Mouse (Mus musculus) intestine, postnatal 0 days (tissue): ENCODE data around the gene Fbxo36. TPM values are rescaled to one million over a fixed set of nuclear protein-coding genes. Genes with fewer than 3 reads are reported as not detected.

Experiments
- ATAC-seq: fragments of 200-750 bp; cut with Nextera tagmentation; 2 replicates; pipeline ENCODE4 v1.8.0; 2017; ENCODE audit warnings: mild to moderate bottlenecking, moderate TSS enrichment, moderate library complexity
- H3K27ac ChIP-seq: fragments of 300-500 bp; sonication (generic); 2 replicates; pipeline ENCODE4 v1.5.1; 2014; ENCODE audit warnings: mild to moderate bottlenecking, low read depth, low read length, moderate library complexity
- H3K27me3 ChIP-seq: fragments of 300-500 bp; sonication (generic); replicated peaks from 2 replicates; pipeline ENCODE4 v1.6.1; 2014; ENCODE audit warnings: low read length, mixed read lengths; ENCODE audit not compliant: control insufficient read depth, insufficient read depth
- H3K36me3 ChIP-seq: fragments of 300-500 bp; sonication (generic); 2 replicates; pipeline ENCODE4 v1.6.1; 2014; ENCODE audit warnings: mild to moderate bottlenecking, moderate library complexity; ENCODE audit not compliant: control insufficient read depth, insufficient read depth
- H3K4me1 ChIP-seq: fragments of 300-500 bp; sonication (generic); replicated peaks from 2 replicates; pipeline ENCODE4 v1.6.1; 2014; ENCODE audit warnings: antibody characterized with exemption, low read length, mixed read lengths; ENCODE audit not compliant: control insufficient read depth, insufficient read depth
- H3K4me2 ChIP-seq: fragments of 300-500 bp; sonication (generic); replicated peaks from 2 replicates; pipeline ENCODE4 v1.6.1; 2014; ENCODE audit warnings: low read depth, mild to moderate bottlenecking, moderate library complexity
- H3K4me3 ChIP-seq: fragments of 300-500 bp; sonication (generic); 2 replicates; pipeline ENCODE4 v1.5.1; 2014; ENCODE audit warnings: low read depth, low read length
- H3K9ac ChIP-seq: fragments of 300-500 bp; sonication (generic); 2 replicates; pipeline ENCODE4 v1.6.1; 2014; ENCODE audit warnings: mild to moderate bottlenecking, low read depth, low read length
- H3K9me3 ChIP-seq: fragments of 300-500 bp; sonication (generic); 2 replicates; pipeline ENCODE4 v1.6.1; 2016; ENCODE audit warnings: mixed run types; ENCODE audit not compliant: control insufficient read depth
- CTCF ChIP-seq: sonication (generic); IDR thresholded peaks from 2 replicates; pipeline ENCODE4 v1.5.1; 2016; ENCODE audit warnings: low read depth, mild to moderate bottlenecking, control low read depth, antibody characterized with exemption, moderate library complexity
- WGBS: fragments of 180-500 bp; shearing (Covaris S2); extraction: QIAGEN DNeasy Blood & Tissue Kit; methylation state at CpG from one replicate; pipeline ENCODE4 v1.1.7; 2014; 5-methylcytosine and 5-hydroxymethylcytosine counted together
- polyA plus RNA-seq: library from polyadenylated mRNA; unstranded; fragments of >200 nt; fragmentation: Nextera tagmentation; extraction: Ambion mirVana; gene quantifications from 2 replicates; pipeline ENCODE4 v1.2.1, GENCODE M21; 2015

Gene Fbxo36
- polyA plus RNA-seq, 1 experiment from 2014 or later: 14.4 TPM

DNA sequence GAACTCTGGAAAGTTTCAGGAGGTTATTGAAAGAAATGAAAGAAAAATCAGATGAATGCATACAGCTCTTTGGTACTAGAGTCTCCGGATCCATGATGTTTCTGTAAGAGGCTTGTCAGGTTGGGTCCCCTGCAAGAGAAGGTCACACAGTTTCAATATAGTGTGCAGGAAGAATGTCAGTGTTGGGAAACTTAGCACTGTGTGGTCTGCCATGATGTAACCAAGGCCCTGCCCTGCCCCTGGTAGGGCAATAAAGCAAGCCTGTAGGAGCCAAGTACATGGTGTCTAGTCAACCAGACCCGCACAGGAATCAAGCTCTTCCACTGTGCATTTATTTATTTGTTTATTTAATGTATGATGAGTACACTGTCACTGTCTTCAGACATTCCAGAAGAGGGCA is 100.7 kb downstream of the Fbxo36 start:
- Histone ChIP-seq H3K36me3 (no peaks in the 10 kb centered on the region), H3K4me3 (no peak overlapping the region), H3K27me3 (no peaks in the 10 kb centered on the region), H3K4me2 (no peak overlapping the region), H3K27ac (no peak overlapping the region), H3K9ac (no peak overlapping the region), H3K9me3 (no peaks in the 10 kb centered on the region), H3K4me1 (no peaks in the 10 kb centered on the region)
- 87% methylated on average over 2 of the region's 2 CpGs for WGBS
- ATAC-seq: no peak
- TF ChIP-seq CTCF: no peak

DNA sequence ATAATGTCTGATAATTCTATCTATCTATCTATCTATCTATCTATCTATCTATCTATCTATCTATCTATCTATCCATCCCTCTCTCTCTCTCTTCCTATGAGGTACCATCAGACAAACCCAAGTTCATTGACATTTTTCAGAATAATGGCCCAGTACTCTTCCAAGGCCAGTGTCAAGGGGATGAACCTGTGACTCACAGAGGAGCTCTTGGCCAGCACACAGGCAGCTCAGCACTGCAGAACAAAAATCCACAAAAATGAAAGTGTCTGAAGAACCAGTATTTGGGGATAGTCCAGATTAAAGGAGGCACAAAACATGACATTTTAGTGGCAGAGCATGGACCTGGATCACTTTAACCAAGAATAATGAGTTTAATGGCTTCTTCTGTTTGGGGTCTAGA is 103.0 kb downstream of the Fbxo36 start:
- no peak for TF ChIP-seq CTCF
- no peak for ATAC-seq
- H3K27me3 ChIP-seq: no peaks in the 10 kb centered on the region

DNA sequence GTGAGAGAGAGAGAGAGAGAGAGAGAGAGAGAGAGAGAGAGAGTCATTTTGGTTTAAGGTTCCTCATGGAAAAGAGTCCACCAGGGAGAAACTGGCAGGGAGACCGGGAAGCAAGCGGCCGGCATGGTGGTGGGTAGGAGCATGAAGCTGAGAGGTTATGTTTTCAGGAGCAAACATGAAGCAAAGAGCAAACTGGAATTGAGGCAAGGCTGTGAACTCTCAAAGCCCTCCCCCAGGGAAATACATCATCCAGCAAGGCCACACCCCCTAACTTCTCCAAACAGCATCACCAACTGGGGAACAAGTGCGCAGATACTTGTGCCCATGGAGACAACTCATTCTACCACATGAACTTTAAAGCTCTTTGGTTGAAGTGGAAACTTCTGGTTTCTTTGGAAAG is 103.9 kb downstream of the Fbxo36 start:
- 94% methylated on average over 4 of the region's 4 CpGs for WGBS

More for the DNA sequence above, 103.0 kb downstream of the Fbxo36 start:
- H3K36me3 ChIP-seq: no peaks in the 10 kb centered on the region
- no peak overlapping the region for H3K27ac ChIP-seq
- no peak overlapping the region for H3K4me2 ChIP-seq
- no peaks in the 10 kb centered on the region for H3K9me3 ChIP-seq
- H3K9ac ChIP-seq: no peak overlapping the region
- H3K4me3 ChIP-seq: no peak overlapping the region
- H3K4me1 ChIP-seq: no peaks in the 10 kb centered on the region

DNA sequence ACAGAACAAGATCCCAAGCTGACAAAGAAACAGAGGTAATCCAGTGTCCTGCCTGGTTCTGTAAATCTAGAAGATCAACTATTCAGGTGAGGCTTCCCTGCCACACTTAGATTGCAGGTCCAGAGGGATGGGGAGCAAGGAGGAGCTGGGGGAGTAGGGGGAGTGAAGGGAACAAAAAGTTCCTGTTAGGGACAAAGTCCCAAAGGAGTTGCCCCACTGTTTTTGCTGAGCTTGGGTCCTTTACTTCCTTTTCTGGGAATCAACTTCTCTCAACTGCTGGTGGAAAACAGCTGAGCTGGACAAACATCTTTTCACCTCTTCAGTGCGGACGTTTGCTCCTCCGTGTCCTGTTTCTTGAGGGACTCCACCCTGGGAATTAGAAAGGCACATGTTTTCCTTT is 106.3 kb downstream of the Fbxo36 start:
- WGBS: 74% methylated on average over 3 of the region's 3 CpGs
- no peak for ATAC-seq
- TF ChIP-seq CTCF: no peak
- Histone ChIP-seq H3K27me3 (no peaks in the 10 kb centered on the region), H3K4me3 (no peak overlapping the region), H3K36me3 (no peaks in the 10 kb centered on the region), H3K4me2 (no peak overlapping the region), H3K4me1 (no peaks in the 10 kb centered on the region), H3K9me3 (no peaks in the 10 kb centered on the region), H3K27ac (no peak overlapping the region), H3K9ac (no peak overlapping the region)

More for the DNA sequence above, 103.9 kb downstream of the Fbxo36 start:
- Histone ChIP-seq H3K27ac (no peak overlapping the region), H3K36me3 (no peaks in the 10 kb centered on the region), H3K4me3 (no peak overlapping the region), H3K9me3 (no peaks in the 10 kb centered on the region), H3K9ac (no peak overlapping the region), H3K27me3 (no peaks in the 10 kb centered on the region), H3K4me2 (no peak overlapping the region), H3K4me1 (no peaks in the 10 kb centered on the region)
- ATAC-seq: no peak
- no peak for TF ChIP-seq CTCF

DNA sequence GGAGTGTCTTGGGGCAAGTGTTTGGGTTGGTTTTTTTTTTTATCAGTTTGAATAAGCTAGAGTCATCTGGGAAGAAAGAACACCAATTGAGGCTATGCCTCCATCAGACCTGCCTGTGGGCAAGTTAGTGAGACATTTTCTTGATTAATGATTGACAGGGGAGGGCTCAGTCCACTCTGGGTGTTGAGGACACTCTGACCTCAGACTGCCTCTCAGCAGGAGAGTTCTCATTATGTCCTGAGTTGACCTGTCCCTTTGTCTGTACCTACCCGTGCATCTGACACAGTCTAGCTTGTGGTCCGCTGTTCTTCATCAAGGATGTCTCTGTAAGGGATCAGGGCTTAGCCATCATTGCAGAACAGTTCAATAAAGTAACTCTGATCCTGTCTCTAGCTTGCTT is 107.7 kb downstream of the Fbxo36 start:
- H3K9ac ChIP-seq: no peak overlapping the region
- no peaks in the 10 kb centered on the region for H3K4me1 ChIP-seq
- no peaks in the 10 kb centered on the region for H3K36me3 ChIP-seq
- H3K4me3 ChIP-seq: no peak overlapping the region
- H3K27me3 ChIP-seq: no peaks in the 10 kb centered on the region
- no peak for TF ChIP-seq CTCF
- H3K4me2 ChIP-seq: no peak overlapping the region
- H3K9me3 ChIP-seq: no peaks in the 10 kb centered on the region
- WGBS: 70% methylated on average over 2 of the region's 2 CpGs
- H3K27ac ChIP-seq: no peak overlapping the region
- ATAC-seq: no peak

Other genes starting within 250 kb of the Fbxo36 start
- 2.1 and 2.7 TPM in 2 replicates for gene Dner, start 143.6 kb upstream of the Fbxo36 start, polyA plus RNA-seq
- 40.7 and 46.4 TPM in 2 replicates for gene Trip12, start 675 bp downstream of the Fbxo36 start, polyA plus RNA-seq
- 0.04 TPM in 1 of 2 replicates, not detected in the other for gene Slc16a14, start 95.3 kb downstream of the Fbxo36 start, polyA plus RNA-seq